Mouse (Mus musculus): ENCODE measurements around the gene Hoxc9. TPM values are rescaled to one million over a fixed set of nuclear protein-coding genes. Genes with fewer than 3 reads are reported as not detected.

Hoxc9 gene
- polyA plus RNA-seq, 1 experiment from 2014 or later, result 0.30 TPM

DNA sequence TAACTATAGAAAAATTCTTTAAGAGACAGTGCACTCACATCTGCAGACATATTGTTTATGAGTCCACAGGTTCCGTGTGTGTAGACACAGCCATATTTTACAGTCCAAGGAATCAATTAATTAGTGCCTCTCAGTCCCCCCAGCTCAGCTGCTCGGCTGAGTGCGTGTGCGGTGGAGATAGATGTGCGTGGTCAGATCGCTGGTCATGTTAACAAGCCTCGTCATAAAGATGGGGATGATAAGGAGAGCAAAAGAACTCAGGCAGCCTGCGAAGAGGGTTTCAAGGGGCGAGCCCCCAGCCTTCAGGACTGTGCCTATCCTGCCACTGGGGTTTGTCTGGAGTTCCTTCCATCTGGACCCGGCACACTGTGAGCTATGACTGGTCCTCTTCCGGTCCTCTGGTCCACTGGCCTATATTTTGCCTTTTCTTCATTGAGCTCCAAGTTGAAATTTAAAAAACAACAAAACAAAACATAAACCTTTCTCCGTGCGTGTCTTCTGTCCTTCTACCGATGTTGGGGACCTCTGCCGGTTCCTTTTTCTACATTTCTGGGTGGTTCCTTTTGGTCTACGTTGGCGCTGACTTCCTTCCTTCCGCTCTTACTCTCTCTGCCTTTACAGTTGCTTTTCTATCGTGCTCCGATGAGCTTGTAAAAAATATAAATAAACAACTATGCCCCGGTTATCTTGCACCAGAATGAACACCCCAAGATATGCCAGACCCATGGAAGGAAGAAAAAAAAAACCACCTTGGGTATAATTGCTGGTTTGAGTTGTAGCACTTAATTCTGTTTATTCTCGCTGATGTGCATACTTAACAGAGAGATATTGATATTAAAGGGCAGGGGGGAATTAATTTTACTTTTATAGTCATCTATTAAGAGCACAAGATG, 30.8 kb upstream of the Hoxc9 start:
- Histone ChIP-seq H3K9me3 (no peaks in the 10 kb centered on the region), H3K4me1 (replicated peaks) (no peaks in the 10 kb centered on the region), H3K36me3 (no peaks in the 10 kb centered on the region), H3K27me3 (peaks cover 95% of the 10 kb centered on the region), H3K27ac (replicated peaks) (no peak overlapping the region), H3K4me2 (no peak overlapping the region), H3K4me3 (no peak overlapping the region), H3K9ac (no peak overlapping the region)
- ATAC-seq (ENCODE audit: low FRiP score, low read depth), result no peak
- 8% methylated on average over 22 of the region's 22 CpGs for WGBS

DNA sequence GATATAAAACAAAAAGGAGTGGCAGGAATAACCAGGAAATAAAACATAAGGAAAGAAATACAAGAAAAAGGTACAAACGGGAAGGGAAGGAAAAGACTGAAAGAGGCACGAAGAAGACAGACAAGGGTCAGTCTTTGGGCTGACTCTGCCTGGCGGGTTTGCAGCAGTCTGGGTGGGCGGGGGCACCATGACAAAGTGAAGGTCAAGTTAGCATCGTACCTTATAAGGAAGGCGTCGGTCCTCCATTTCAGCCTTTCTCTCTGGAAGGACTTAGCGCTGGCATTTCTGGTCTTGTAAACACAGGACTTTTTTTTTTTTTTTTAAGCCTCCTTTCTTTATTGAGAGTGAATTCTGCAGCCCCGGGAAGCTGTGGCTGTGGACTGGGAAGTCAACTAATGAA, 29.0 kb upstream of the Hoxc9 start:
- ATAC-seq (ENCODE audit: low FRiP score, low read depth), result no peak
- Histone ChIP-seq H3K4me1 (replicated peaks) (no peaks in the 10 kb centered on the region), H3K9me3 (no peaks in the 10 kb centered on the region), H3K27me3 (peaks cover 95% of the 10 kb centered on the region), H3K27ac (replicated peaks) (no peak overlapping the region), H3K4me3 (no peak overlapping the region), H3K4me2 (no peak overlapping the region), H3K36me3 (no peaks in the 10 kb centered on the region), H3K9ac (no peak overlapping the region)
- WGBS, result 6% methylated on average over 9 of the region's 9 CpGs

DNA sequence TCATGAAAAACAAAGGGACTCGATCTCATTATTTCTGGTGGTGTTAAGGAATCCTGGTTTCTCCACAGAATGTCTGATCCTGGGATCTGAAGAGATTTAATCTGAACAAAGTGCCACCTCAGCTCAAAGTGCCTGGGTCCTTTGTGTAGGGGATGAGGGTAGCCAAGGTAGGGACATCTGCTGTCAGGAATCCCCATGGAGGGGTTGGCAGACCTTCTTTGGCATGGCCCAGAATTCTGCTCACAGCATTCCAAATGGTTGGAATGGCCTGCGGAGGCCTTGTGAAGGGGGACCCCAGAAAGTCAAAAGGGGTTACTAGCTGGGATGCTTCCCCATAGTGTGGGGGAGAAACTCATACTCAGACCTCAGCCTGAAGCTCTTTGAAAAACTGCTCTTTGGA, 27.4 kb upstream of the Hoxc9 start:
- no peak for ATAC-seq (ENCODE audit: low FRiP score, low read depth)
- WGBS, result 17% methylated on average over 2 of the region's 2 CpGs
- no peaks in the 10 kb centered on the region for H3K9me3 ChIP-seq
- H3K4me3 ChIP-seq, result no peak overlapping the region
- peaks cover 96% of the 10 kb centered on the region for H3K27me3 ChIP-seq
- H3K4me1 ChIP-seq (replicated peaks), result no peaks in the 10 kb centered on the region
- H3K9ac ChIP-seq, result no peak overlapping the region
- no peak overlapping the region for H3K4me2 ChIP-seq
- no peaks in the 10 kb centered on the region for H3K36me3 ChIP-seq
- no peak overlapping the region for H3K27ac ChIP-seq (replicated peaks)

DNA sequence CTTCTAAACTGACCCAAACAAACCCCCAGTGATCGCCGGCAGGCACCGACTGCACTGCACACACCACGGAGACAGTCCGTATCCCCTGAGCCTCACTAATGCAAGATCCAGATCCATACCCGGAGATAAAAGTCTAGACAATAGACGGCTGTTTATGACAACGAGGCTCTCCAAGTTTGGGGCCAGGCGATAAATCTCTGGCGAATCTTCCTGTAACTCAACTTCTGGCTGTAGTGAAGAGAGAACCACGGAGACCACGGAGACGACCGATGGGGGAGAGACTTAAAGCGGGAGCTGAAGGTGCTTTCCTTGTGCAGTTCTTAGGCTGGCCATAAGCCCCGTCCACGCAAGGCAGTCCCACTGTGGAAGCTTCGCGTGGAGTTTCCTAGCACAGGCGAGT, 26.5 kb upstream of the Hoxc9 start:
- Histone ChIP-seq H3K27me3 (peaks cover 95% of the 10 kb centered on the region), H3K9ac (no peak overlapping the region), H3K9me3 (no peaks in the 10 kb centered on the region), H3K27ac (replicated peaks) (no peak overlapping the region), H3K4me2 (no peak overlapping the region), H3K4me1 (replicated peaks) (no peaks in the 10 kb centered on the region), H3K36me3 (no peaks in the 10 kb centered on the region), H3K4me3 (no peak overlapping the region)
- ATAC-seq (ENCODE audit: low FRiP score, low read depth), result no peak
- 3% methylated on average over 20 of the region's 20 CpGs for WGBS

DNA sequence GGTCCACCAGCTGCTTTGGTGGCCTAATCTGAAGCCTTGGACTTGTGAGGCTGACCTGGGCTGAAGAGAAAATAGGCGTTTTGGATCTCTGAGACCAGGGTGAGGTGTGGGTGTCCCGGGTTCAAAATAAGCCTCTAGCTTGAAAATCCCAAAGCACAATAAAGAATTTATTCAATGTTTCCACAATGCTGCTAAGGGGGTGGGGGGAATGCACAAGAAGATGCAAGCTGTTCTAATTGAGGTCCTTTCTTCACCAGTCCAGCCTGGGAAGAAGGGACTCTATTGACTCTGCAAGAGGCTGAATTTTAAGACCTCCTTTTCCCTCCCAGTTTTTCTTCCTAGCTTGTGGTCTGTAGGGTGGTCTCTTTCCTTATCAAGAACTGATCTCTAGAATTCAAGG, 25.4 kb upstream of the Hoxc9 start:
- ATAC-seq (ENCODE audit: low FRiP score, low read depth), result no peak
- H3K9ac ChIP-seq, result no peak overlapping the region
- H3K27me3 ChIP-seq, result peaks cover 86% of the 10 kb centered on the region
- no peak overlapping the region for H3K4me3 ChIP-seq
- 7% methylated on average over 2 of the region's 2 CpGs for WGBS
- H3K9me3 ChIP-seq, result no peaks in the 10 kb centered on the region
- H3K36me3 ChIP-seq, result no peaks in the 10 kb centered on the region
- no peaks in the 10 kb centered on the region for H3K4me1 ChIP-seq (replicated peaks)
- no peak overlapping the region for H3K4me2 ChIP-seq
- no peak overlapping the region for H3K27ac ChIP-seq (replicated peaks)

DNA sequence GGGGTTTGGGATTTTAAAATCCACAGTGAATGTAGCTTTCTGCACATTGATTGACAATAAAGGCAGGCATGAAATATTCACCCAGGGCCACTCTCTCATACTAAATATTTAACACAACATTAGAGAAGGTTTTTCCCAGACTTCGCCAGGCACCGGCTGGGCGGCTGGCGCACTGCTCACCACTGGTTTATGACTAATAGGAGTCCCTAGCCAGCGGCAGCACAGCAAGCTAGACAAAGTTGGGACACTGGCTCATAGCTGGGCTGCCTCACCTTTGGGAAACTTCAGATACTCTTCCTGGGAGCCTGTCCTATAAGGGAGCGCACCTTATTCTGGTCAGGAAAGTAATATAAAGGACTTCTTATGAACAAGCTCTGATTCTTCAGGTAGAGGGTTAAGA, 22.7 kb upstream of the Hoxc9 start:
- Histone ChIP-seq H3K9me3 (no peaks in the 10 kb centered on the region), H3K27ac (replicated peaks) (no peak overlapping the region), H3K4me3 (no peak overlapping the region), H3K36me3 (no peaks in the 10 kb centered on the region), H3K4me2 (no peak overlapping the region), H3K4me1 (replicated peaks) (no peaks in the 10 kb centered on the region), H3K9ac (no peak overlapping the region), H3K27me3 (peaks cover 86% of the 10 kb centered on the region)
- WGBS, result 5% methylated on average over 6 of the region's 6 CpGs
- no peak for ATAC-seq (ENCODE audit: low FRiP score, low read depth)

DNA sequence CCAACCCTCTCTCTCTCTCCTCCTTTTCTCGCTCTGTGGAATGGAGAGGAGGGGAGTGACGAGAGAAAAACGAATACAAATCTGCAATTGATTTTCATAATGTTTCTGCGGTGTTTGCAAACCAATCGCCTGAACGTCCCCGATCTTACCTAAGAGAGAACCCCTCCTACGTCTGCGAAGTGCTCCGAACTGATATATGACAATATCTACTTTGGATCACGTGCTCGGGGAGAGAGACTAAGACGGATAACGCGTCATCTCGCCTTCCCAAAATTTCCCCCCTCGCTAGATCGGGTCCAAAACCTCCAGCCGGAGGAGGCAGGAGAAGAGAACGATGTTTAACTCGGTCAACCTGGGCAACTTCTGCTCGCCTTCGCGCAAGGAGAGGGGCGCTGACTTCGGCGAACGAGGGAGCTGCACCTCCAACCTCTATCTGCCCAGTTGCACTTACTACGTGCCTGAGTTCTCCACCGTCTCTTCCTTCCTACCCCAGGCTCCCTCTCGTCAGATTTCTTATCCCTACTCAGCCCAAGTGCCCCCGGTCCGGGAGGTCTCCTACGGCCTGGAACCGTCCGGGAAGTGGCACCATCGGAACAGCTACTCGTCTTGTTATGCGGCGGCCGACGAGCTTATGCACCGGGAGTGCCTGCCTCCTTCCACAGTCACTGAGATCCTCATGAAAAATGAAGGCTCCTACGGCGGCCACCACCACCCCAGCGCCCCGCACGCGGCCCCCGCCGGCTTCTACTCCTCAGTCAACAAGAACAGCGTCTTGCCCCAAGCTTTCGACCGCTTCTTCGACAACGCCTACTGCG, 21.8 kb upstream of the Hoxc9 start, which contains the start of gene Hoxc11:
Gene Hoxc11, plus strand, starts transcription at position 236 of the 815 bp plus-strand sequence.
- Histone ChIP-seq H3K27ac (replicated peaks) (no peak within 1 kb of the TSS), H3K9me3 (no peaks in the 10 kb centered on the region), H3K36me3 (no peaks in the 10 kb centered on the region), H3K4me3 (no peak within 1 kb of the TSS), H3K4me1 (replicated peaks) (no peaks in the 10 kb centered on the region), H3K4me2 (no peak within 1 kb of the TSS), H3K9ac (no peak within 1 kb of the TSS), H3K27me3 (peaks cover 83% of the 10 kb centered on the region)
- under 1% methylated on average over 56 of the region's 57 CpGs for WGBS
- ATAC-seq (ENCODE audit: low FRiP score, low read depth), result no peak

DNA sequence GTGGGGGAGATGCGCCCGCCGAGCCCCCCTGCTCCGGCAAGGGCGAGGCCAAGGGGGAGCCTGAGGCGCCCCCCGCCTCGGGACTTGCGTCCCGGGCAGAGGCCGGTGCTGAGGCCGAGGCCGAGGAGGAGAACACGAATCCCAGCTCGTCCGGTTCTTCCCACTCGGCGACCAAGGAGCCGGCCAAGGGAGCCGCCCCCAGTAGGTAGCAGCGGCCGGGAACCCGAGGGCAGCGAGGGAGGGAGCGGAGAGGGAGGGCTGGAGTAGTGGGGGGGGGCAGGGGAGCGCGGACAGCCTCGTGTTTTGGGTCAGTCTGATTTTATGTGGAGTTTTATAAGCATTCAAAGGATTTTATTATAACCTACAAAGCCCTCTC, 21.2 kb upstream of the Hoxc9 start:
- Histone ChIP-seq H3K36me3 (no peaks in the 10 kb centered on the region), H3K27ac (replicated peaks) (no peak overlapping the region), H3K4me3 (no peak overlapping the region), H3K9me3 (no peaks in the 10 kb centered on the region), H3K27me3 (peaks cover 83% of the 10 kb centered on the region), H3K4me1 (replicated peaks) (no peaks in the 10 kb centered on the region), H3K9ac (no peak overlapping the region), H3K4me2 (no peak overlapping the region)
- WGBS, result under 1% methylated on average over 28 of the region's 28 CpGs
- ATAC-seq (ENCODE audit: low FRiP score, low read depth), result no peak

DNA sequence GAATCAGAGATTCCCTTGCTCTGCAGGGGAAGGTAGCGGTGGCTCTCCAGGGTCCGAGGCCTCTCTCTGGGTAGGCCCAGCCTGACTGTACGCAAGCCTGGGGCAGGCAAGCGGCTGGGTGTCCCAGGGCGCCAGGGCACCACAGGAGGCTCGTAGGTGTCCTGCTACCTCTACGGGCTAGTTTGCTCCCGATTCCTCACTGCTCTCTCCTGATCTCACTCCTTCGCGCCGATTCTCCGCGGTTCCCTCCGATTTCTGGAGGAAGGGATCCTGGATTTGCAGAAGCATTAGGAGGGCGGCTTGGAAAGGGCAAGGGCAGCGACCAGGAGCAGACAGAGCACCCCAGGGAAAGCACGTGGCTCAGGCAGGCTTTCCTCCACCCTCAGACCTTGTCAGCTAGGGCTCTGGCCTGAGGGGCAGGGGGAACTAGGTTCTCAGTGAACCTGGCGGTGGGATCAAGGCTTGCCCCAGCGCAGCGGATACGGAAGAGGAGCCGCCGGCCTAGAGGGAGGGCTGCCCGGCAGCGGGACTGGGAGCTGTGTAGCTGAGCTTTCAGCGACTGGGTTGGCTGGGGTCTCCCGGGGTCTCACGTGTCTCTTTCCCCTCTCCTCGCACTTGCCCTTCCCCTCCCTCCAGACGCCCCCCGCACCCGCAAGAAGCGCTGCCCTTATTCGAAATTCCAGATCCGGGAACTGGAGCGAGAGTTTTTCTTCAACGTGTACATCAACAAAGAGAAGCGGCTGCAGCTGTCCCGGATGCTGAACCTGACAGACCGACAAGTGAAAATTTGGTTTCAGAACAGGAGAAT, 20.2 kb upstream of the Hoxc9 start:
- Histone ChIP-seq H3K9ac (no peak overlapping the region), H3K9me3 (no peaks in the 10 kb centered on the region), H3K4me2 (no peak overlapping the region), H3K27me3 (peaks cover 85% of the 10 kb centered on the region), H3K36me3 (no peaks in the 10 kb centered on the region), H3K27ac (replicated peaks) (no peak overlapping the region), H3K4me1 (replicated peaks) (no peaks in the 10 kb centered on the region), H3K4me3 (no peak overlapping the region)
- under 1% methylated on average over 40 of the region's 40 CpGs for WGBS
- ATAC-seq (ENCODE audit: low FRiP score, low read depth), result no peak

DNA sequence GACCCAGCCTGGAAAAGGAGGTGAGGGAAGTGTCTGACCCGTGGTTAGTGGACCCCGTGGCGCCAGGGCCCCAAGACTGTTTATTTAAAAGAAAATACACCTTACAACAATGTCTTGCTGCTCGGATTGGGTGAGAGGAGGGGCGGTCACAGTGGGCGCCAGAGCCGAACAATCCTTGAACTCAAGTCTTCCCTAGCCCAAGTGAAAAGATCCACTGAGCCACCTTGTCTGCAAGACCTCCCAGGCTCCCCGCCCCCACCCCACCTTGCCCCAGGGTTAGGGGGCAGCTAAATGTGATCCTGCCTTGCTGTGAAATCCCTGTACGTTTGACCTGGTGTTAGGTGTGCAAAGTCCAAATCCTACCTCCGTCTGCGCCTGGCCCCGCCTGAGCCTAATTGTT, 19.3 kb upstream of the Hoxc9 start:
- no peak overlapping the region for H3K4me3 ChIP-seq
- H3K4me1 ChIP-seq (replicated peaks), result no peaks in the 10 kb centered on the region
- no peak for ATAC-seq (ENCODE audit: low FRiP score, low read depth)
- H3K27me3 ChIP-seq, result peaks cover 83% of the 10 kb centered on the region
- H3K36me3 ChIP-seq, result no peaks in the 10 kb centered on the region
- H3K27ac ChIP-seq (replicated peaks), result no peak overlapping the region
- no peak overlapping the region for H3K4me2 ChIP-seq
- H3K9ac ChIP-seq, result no peak overlapping the region
- no peaks in the 10 kb centered on the region for H3K9me3 ChIP-seq
- 1% methylated on average over 12 of the region's 12 CpGs for WGBS

DNA sequence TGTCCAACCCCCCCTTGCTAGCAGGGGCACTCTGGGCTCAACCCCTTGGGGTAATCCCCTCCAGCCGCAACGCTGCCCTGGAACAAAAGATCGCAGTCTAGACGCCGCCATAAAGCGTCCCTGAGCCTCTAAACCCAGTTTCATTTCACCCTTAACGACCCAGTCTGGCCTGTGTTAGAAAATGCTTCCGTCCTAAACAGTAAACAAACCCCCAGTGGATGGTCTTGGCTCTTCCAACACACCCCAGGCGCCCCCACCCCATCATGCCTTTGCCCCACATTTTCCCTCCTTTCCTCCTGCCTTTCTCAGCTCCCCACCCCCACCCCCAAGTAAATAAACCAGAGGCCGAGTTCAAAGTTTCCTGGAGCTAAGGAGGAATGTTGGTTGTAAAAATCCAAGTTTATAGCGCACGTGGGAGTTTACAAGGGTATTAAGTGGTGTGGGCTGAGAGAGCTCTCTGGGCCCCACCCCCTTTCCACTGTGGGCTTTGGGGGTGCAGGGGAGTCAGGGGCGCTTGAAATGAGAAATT, 16.5 kb upstream of the Hoxc9 start:
- no peak overlapping the region for H3K27ac ChIP-seq (replicated peaks)
- no peaks in the 10 kb centered on the region for H3K9me3 ChIP-seq
- no peak for ATAC-seq (ENCODE audit: low FRiP score, low read depth)
- H3K27me3 ChIP-seq, result peaks cover 84% of the 10 kb centered on the region
- H3K9ac ChIP-seq, result no peak overlapping the region
- WGBS, result 1% methylated on average over 13 of the region's 13 CpGs
- no peak overlapping the region for H3K4me3 ChIP-seq
- H3K4me1 ChIP-seq (replicated peaks), result no peaks in the 10 kb centered on the region
- H3K36me3 ChIP-seq, result no peaks in the 10 kb centered on the region
- H3K4me2 ChIP-seq, result no peak overlapping the region
